Mouse (Mus musculus): Measurements from ENCODE around the gene Gm42417.

- TF ChIP-seq CTCF (IDR thresholded peaks at IDR 0.05; ENCODE audit: low read depth) (no peak), EP300 (IDR thresholded peaks at IDR 0.05; ENCODE audit: low read depth) (no peak)
These were observed 17.0 kb downstream of the Gm42417 start for GRCm38 (mm10) chr1:36522210-36522609.

Measured in heart, postnatal 0 days (tissue).